Mouse (Mus musculus): ENCODE results near the gene Ccdc9b. TPM values are rescaled to one million over a fixed set of nuclear protein-coding genes. Genes with fewer than 3 reads are reported as not detected.

Ccdc9b gene
- polyA plus RNA-seq, 1 experiment from 2014 or later: 0.19 TPM

DNA sequence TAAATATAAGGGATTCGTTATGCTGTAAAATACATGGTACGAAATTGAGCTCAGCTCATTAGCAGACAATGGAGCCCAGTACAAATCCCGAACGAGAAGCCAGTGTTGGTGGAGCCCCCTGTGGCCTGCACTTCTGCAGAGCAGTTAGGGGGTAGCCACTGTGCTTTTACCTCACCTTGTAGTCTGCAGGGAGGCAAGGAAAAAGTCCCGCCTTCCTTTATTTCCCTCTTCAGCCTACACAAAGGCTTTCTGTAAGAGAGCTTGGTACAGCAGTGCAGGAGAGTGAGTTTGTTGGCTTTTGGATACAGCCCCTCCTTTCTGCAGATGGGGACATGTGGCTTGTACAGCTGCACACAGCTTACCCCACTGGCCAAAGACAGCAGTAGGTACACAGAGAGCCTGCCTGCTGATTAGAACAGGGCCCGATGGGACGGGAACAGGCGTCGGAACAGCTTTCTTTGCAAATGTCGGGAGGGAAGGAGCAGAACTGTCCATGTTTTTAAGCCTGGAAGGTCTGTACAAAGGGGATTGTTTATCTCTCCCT lies 13.0 kb downstream of the Ccdc9b start:
- Histone ChIP-seq H3K9me3 (ENCODE audit: control insufficient read depth, low read length) (no peaks in the 10 kb centered on the region), H3K4me2 (peak overlapping the region; percentile 22), H3K4me1 (replicated peaks; ENCODE audit: control insufficient read depth, insufficient read depth, low read length) (peaks cover 52% of the 10 kb centered on the region), H3K27me3 (replicated peaks; ENCODE audit: control insufficient read depth, insufficient read depth, low read length) (0 out of 2 replicates have a peak, but pooled peaks cover 2% of the 10 kb centered on the region), H3K36me3 (ENCODE audit: control insufficient read depth, insufficient read depth, low read length) (peaks cover 9% of the 10 kb centered on the region; the same call in 1 of the 2 replicates), H3K9ac (ENCODE audit: low read depth, low read length) (no peak overlapping the region; the same call in 1 of the 2 replicates), H3K27ac (ENCODE audit: low read depth, low read length) (peak overlapping the region; percentile 38; the same call in 1 of the 2 replicates), H3K4me3 (ENCODE audit: low read depth, low read length) (no peak overlapping the region)
- DNase-seq (ENCODE audit: low spot score) (no peak), ATAC-seq (replicated peaks; ENCODE audit: low FRiP score) (no peak)
- WGBS: 74% methylated on average over 10 of the region's 10 CpGs

DNA sequence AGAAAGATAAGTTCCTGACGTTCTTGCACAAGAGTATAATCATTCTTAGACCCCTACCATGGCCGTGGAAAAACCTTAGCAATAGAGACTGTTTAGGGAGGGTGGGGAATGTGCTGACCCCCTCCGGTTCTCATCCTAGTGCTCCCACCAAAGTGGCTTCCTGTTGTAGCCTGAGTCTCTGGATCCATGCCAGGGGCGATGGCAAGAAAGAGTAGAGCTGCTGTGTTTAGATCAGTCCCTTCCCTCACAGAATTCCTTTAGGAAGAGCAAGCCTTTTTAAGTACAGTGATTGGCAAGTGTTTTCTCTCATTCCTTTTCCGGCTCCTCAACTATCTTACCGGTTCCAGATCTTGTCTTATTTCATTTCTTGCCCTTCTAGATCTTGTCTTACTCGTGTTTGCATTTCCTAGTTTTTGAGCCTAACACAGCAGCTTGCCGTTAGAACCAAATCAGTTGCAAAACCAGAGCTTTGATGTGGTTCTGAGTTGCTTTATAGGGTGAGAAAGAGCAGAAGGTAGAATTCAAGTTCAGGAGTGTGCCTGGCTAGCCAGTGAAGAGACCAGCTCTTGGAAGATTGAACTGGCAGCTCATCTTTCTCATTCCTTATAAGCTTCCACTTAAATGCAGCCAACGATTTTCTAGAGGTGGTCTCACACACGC lies 15.0 kb downstream of the Ccdc9b start:
- no peaks in the 10 kb centered on the region for H3K9me3 ChIP-seq (ENCODE audit: control insufficient read depth, low read length)
- H3K27me3 ChIP-seq (replicated peaks; ENCODE audit: control insufficient read depth, insufficient read depth, low read length): no peaks in the 10 kb centered on the region; the same call in 1 of the 2 replicates
- H3K36me3 ChIP-seq (ENCODE audit: control insufficient read depth, insufficient read depth, low read length): peaks cover 9% of the 10 kb centered on the region; the same call in 1 of the 2 replicates
- peak overlapping the region; percentile 96 for H3K4me3 ChIP-seq (ENCODE audit: low read depth, low read length)
- peak overlapping the region; percentile 97 for H3K9ac ChIP-seq (ENCODE audit: low read depth, low read length)
- ATAC-seq (replicated peaks; ENCODE audit: low FRiP score) (no peak), DNase-seq (ENCODE audit: low spot score) (no peak)
- WGBS: 40% methylated on average over 10 of the region's 10 CpGs
- peaks cover 48% of the 10 kb centered on the region for H3K4me1 ChIP-seq (replicated peaks; ENCODE audit: control insufficient read depth, insufficient read depth, low read length)
- peak overlapping the region; percentile 98 for H3K4me2 ChIP-seq
- H3K27ac ChIP-seq (ENCODE audit: low read depth, low read length): no peak overlapping the region

DNA sequence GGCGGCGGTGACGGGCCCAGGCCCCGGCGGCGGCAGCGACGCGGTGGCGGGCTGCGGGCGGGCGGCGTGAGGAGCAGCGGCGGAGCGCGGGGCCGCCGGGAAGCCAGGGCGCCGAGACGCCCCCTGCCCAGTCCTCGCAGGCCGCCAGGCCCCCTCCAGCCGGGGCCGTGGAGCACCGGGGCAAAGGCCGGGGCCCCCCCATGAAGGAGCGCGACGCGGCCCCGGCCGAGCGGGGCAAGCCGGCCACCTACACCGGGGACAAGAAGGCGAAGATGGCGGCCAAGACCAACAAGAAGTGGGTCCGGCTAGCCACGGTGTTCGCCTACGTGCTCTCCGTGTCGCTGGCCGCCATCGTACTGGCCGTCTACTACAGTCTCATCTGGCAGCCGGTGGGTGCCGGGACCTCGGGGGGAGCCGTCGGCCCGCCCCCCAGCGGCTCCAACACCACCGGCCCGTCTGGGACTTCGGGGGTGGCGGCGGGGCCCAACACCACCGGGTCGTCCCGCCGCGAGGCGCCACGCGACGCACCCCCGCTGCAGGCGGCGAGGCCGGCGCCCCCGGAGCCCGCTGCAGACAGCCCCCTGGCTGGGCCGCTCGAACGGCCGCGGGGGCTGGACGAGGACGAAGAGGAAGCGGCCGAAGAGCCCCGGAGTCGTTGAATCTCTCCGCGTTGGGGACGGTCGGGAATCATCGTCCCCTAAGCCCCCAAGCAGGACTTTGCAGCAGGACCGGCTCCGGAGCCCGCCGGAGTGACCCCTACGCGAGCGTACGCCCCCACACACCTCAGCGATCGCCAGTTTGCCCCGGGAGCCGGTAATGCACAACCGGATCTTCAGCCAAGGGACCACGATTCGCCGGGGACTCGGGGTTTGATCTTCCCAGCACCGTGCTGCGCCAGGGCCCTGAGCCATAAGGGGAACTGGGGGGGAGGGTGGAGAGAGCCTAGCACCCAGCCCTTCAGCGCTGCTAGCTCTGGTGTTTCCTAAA lies 16.3 kb downstream of the Ccdc9b start:
- ATAC-seq (replicated peaks; ENCODE audit: low FRiP score): peak; percentile 34
- H3K27me3 ChIP-seq (replicated peaks; ENCODE audit: control insufficient read depth, insufficient read depth, low read length): no peaks in the 10 kb centered on the region; the same call in none of the 2 replicates
- H3K9ac ChIP-seq (ENCODE audit: low read depth, low read length): peak overlapping the region; percentile 97
- H3K27ac ChIP-seq (ENCODE audit: low read depth, low read length): peak overlapping the region; percentile 58
- peaks cover 36% of the 10 kb centered on the region for H3K4me1 ChIP-seq (replicated peaks; ENCODE audit: control insufficient read depth, insufficient read depth, low read length)
- peaks cover 9% of the 10 kb centered on the region; the same call in 1 of the 2 replicates for H3K36me3 ChIP-seq (ENCODE audit: control insufficient read depth, insufficient read depth, low read length)
- WGBS: under 1% methylated on average over 108 of the region's 113 CpGs
- no peaks in the 10 kb centered on the region for H3K9me3 ChIP-seq (ENCODE audit: control insufficient read depth, low read length)
- H3K4me2 ChIP-seq: peak overlapping the region; percentile 98
- peak; percentile 66 for DNase-seq (ENCODE audit: low spot score)
- H3K4me3 ChIP-seq (ENCODE audit: low read depth, low read length): peak overlapping the region; percentile 96

DNA sequence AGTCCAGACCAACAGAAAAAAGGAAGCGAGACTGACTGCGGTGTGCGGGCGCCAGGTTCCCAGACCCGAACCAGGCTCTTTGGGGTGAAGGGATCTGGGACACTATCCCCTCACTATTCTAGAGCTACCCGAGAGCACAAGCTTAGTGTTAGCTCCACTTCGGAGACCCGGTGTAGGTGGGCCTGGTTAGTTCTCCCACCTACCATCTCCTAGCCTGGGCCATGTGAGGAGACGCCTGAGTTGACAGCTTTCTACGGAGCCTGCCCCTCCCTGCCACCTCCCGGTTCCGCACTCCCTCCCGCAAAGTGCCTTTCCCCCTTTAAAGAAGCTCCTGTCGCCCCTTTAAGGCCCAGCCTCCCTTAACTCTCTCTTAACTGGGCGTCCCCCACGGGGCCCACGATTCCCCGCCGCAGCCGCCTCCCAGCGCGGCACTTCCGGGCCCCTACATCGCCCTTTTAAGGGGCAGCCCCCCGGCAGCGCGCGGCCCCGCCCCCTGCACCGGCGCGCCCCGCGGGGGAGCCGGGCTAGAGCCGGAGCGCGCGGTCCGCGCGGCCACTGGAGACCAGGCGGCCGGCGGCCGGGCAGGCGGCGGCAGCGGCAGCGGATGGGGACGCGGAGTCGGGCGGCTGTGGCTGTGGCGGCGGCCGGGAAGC lies 17.1 kb downstream of the Ccdc9b start, which contains the start of gene Inafm2:
TSS of gene Inafm2 (plus strand) at position 527 of the 653 bp plus-strand sequence.
- no peaks in the 10 kb centered on the region; the same call in none of the 2 replicates for H3K27me3 ChIP-seq (replicated peaks; ENCODE audit: control insufficient read depth, insufficient read depth, low read length)
- peak within 1 kb of the TSS; percentile 98 for H3K4me2 ChIP-seq
- H3K4me3 ChIP-seq (ENCODE audit: low read depth, low read length): peak within 1 kb of the TSS; percentile 96
- H3K36me3 ChIP-seq (ENCODE audit: control insufficient read depth, insufficient read depth, low read length): peaks cover 7% of the 10 kb centered on the region; the same call in 1 of the 2 replicates
- no peaks in the 10 kb centered on the region for H3K9me3 ChIP-seq (ENCODE audit: control insufficient read depth, low read length)
- peak within 1 kb of the TSS; percentile 97 for H3K9ac ChIP-seq (ENCODE audit: low read depth, low read length)
- H3K4me1 ChIP-seq (replicated peaks; ENCODE audit: control insufficient read depth, insufficient read depth, low read length): peaks cover 33% of the 10 kb centered on the region
- peak within 1 kb of the TSS; percentile 58 for H3K27ac ChIP-seq (ENCODE audit: low read depth, low read length)
- WGBS: under 1% methylated on average over 54 of the region's 57 CpGs
- DNase-seq (ENCODE audit: low spot score) (peak; percentile 92), ATAC-seq (replicated peaks; ENCODE audit: low FRiP score) (peak; percentile 91)

DNA sequence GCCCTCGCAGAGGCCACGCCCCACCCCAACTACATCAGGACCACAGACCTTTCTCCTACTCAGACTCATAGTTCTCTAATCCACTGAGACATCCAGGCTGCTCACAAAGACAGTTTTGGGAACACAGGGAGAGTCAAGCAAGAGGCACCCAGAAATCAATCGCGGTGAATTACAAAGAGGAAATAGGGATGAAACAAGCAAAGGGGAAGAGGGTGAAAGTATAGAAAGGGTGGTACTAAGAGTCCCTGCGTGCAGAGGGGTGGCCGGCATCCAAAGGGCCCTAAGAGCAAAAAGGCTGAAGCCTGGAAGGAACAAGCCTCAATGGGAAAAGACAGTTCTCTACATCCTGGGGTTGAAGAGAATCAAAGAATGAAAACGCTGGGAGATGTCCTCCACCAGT lies 17.8 kb downstream of the Ccdc9b start:
- Histone ChIP-seq H3K4me2 (peak overlapping the region; percentile 98), H3K9me3 (ENCODE audit: control insufficient read depth, low read length) (no peaks in the 10 kb centered on the region), H3K4me1 (replicated peaks; ENCODE audit: control insufficient read depth, insufficient read depth, low read length) (peaks cover 31% of the 10 kb centered on the region), H3K27ac (ENCODE audit: low read depth, low read length) (no peak overlapping the region), H3K4me3 (ENCODE audit: low read depth, low read length) (peak overlapping the region; percentile 96; the same call in 1 of the 2 replicates), H3K27me3 (replicated peaks; ENCODE audit: control insufficient read depth, insufficient read depth, low read length) (no peaks in the 10 kb centered on the region; the same call in none of the 2 replicates), H3K9ac (ENCODE audit: low read depth, low read length) (peak overlapping the region; percentile 97; the same call in 1 of the 2 replicates), H3K36me3 (ENCODE audit: control insufficient read depth, insufficient read depth, low read length) (0 out of 2 replicates have a peak, but pooled peaks cover 4% of the 10 kb centered on the region)
- WGBS: 10% methylated on average over 7 of the region's 7 CpGs
- DNase-seq (ENCODE audit: low spot score) (no peak), ATAC-seq (replicated peaks; ENCODE audit: low FRiP score) (no peak)

DNA sequence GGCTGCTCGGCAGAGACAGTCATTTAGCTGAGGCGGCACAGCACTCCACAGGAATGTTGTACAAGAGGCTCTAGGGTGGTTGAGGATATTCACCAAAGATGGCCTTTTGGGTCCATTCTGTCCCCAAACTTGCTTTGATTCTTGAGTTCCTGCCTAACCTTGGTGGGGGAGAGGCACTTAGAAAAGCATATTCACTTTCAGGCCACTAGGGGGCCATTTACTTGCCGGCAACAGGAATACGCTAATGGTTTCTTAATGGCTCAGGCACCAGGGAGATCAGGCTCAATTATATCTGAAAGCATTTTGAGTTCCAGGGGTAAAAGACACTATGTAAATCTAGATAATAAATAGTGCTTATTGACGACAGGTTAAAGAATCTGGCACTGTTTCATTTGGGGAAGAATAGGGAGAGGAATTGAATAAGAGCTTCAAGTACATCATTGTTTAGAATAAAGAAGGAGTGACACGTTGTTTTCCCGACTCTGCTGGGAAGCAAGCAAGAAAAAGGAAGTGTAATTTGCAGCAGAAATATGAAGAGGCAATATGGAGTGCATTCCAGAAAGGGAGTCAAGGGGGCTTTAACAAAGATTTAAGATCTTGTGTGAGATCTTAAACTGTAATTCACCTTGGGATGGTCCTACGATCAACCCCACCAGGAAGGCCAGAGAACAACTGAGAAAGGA lies 19.1 kb downstream of the Ccdc9b start:
- DNase-seq (ENCODE audit: low spot score) (no peak), ATAC-seq (replicated peaks; ENCODE audit: low FRiP score) (no peak)
- Histone ChIP-seq H3K9ac (ENCODE audit: low read depth, low read length) (no peak overlapping the region), H3K27ac (ENCODE audit: low read depth, low read length) (no peak overlapping the region), H3K36me3 (ENCODE audit: control insufficient read depth, insufficient read depth, low read length) (no peaks in the 10 kb centered on the region), H3K4me2 (no peak overlapping the region), H3K4me3 (ENCODE audit: low read depth, low read length) (no peak overlapping the region), H3K4me1 (replicated peaks; ENCODE audit: control insufficient read depth, insufficient read depth, low read length) (peaks cover 21% of the 10 kb centered on the region), H3K9me3 (ENCODE audit: control insufficient read depth, low read length) (no peaks in the 10 kb centered on the region), H3K27me3 (replicated peaks; ENCODE audit: control insufficient read depth, insufficient read depth, low read length) (no peaks in the 10 kb centered on the region; the same call in none of the 2 replicates)
- WGBS: 27% methylated on average over 8 of the region's 8 CpGs

DNA sequence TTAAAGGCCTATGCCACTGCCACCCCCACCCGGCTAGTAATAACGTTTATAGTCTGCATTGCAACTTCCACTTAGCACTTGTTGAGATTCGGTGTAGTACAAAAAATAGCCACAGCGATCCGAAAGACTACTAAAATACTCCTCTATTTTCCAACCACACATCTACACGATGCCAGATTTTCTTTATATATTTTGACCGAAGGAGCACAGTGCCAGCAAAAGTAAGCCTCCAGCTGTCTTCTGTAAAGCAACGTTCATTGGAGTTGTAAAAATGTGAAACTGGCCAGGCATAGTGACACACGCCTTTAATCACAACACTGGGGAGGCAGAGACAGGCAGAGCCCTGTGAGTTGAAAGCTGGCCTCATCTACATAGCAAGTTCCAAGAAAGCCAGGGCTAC lies 21.3 kb downstream of the Ccdc9b start:
- Histone ChIP-seq H3K4me1 (replicated peaks; ENCODE audit: control insufficient read depth, insufficient read depth, low read length) (peaks cover 9% of the 10 kb centered on the region), H3K9ac (ENCODE audit: low read depth, low read length) (no peak overlapping the region), H3K4me3 (ENCODE audit: low read depth, low read length) (no peak overlapping the region), H3K36me3 (ENCODE audit: control insufficient read depth, insufficient read depth, low read length) (no peaks in the 10 kb centered on the region), H3K9me3 (ENCODE audit: control insufficient read depth, low read length) (no peaks in the 10 kb centered on the region), H3K4me2 (no peak overlapping the region), H3K27ac (ENCODE audit: low read depth, low read length) (no peak overlapping the region), H3K27me3 (replicated peaks; ENCODE audit: control insufficient read depth, insufficient read depth, low read length) (no peaks in the 10 kb centered on the region; the same call in none of the 2 replicates)
- WGBS: 68% methylated on average over 9 of the region's 9 CpGs
- DNase-seq (ENCODE audit: low spot score): no peak
- no peak for ATAC-seq (replicated peaks; ENCODE audit: low FRiP score)

All from liver, embryonic 11.5 days (tissue).